Comparison of ENCODE assay signal across 29 mouse cellular contexts in genomic region chr11:121668776-121669175, GRCm38 (mm10).
"Had no signal": no experiment of that assay in that cellular context is flagged by ENCODE, and none has a peak within 500 bp of the region (broad histone marks: within the 10 kb centered on the region; RNA-seq: fewer than 3 reads in every experiment).

No protein-coding gene starts in this region.

- DNase-seq: heart, postnatal 10 days; heart, postnatal 14 days; heart, postnatal 36 days; kidney, adult 11 months; kidney, adult 18-20 months; kidney, adult 2 months; kidney, adult 8-10 months; kidney, adult 9 months; kidney, postnatal 10 days; kidney, postnatal 14 days; kidney, postnatal 25 days; kidney, postnatal 36 days; kidney, postnatal 4 days; layer of hippocampus, adult 9-11 months; layer of hippocampus, postnatal 36 days had no signal

- H3K27ac ChIP-seq: heart, embryonic 13.5 days; heart, embryonic 15.5 days; hindbrain, embryonic 10.5 days; hindbrain, embryonic 12.5 days; hindbrain, embryonic 13.5 days; hindbrain, embryonic 14.5 days; hindbrain, embryonic 15.5 days; hindbrain, postnatal 0 days; intestine, embryonic 15.5 days; kidney, embryonic 15.5 days; kidney, postnatal 0 days; layer of hippocampus, adult 2 months; left cerebral cortex, adult 2 months had no signal

- H3K9me3 ChIP-seq: heart, embryonic 12.5 days; heart, embryonic 13.5 days; heart, embryonic 15.5 days; hindbrain, embryonic 10.5 days; hindbrain, embryonic 12.5 days; hindbrain, embryonic 13.5 days; hindbrain, embryonic 15.5 days; intestine, embryonic 15.5 days; kidney, embryonic 15.5 days had no signal

- H3K4me1 ChIP-seq: intestine, embryonic 15.5 days had no signal

- H3K4me3 ChIP-seq: heart, embryonic 12.5 days; heart, embryonic 13.5 days; heart, embryonic 15.5 days; hindbrain, embryonic 10.5 days; hindbrain, embryonic 12.5 days; hindbrain, embryonic 13.5 days; hindbrain, embryonic 15.5 days; intestine, embryonic 15.5 days; kidney, embryonic 15.5 days; layer of hippocampus, adult 2 months; left cerebral cortex, adult 2 months had no signal

- H3K36me3 ChIP-seq: hindbrain, embryonic 12.5 days; hindbrain, embryonic 15.5 days had no signal

- H3K27me3 ChIP-seq: heart, embryonic 12.5 days; heart, embryonic 13.5 days; heart, embryonic 15.5 days; hindbrain, embryonic 12.5 days; hindbrain, embryonic 13.5 days; hindbrain, embryonic 15.5 days; intestine, embryonic 15.5 days; kidney, embryonic 15.5 days had no signal
